Mouse (Mus musculus): ENCODE results near the gene Lrrc10b. TPM values are rescaled to one million over a fixed set of nuclear protein-coding genes. Genes with fewer than 3 reads are reported as not detected.

Gene Lrrc10b
- polyA plus RNA-seq, 1 experiment from 2014 or later: not detected

Other genes with a start within 250 kb of the Lrrc10b start
- 23.8 and 24.1 TPM in 2 replicates for gene Myrf, start 216.7 kb downstream of the Lrrc10b start, polyA plus RNA-seq (2014; fragmentation: Nextera tagmentation; extraction: Ambion mirVana)
- gene Dagla, start 152.6 kb downstream of the Lrrc10b start, polyA plus RNA-seq (2014; fragmentation: Nextera tagmentation; extraction: Ambion mirVana): 0.77 and 0.82 TPM in 2 replicates
- gene Syt7, start 68.4 kb downstream of the Lrrc10b start, polyA plus RNA-seq (2014; fragmentation: Nextera tagmentation; extraction: Ambion mirVana): 1.2 and 1.4 TPM in 2 replicates
- gene Ppp1r32, start 25.5 kb upstream of the Lrrc10b start, polyA plus RNA-seq (2014; fragmentation: Nextera tagmentation; extraction: Ambion mirVana): 0.12 TPM in 1 of 2 replicates, not detected in the other
- gene Cpsf7, start 67.8 kb upstream of the Lrrc10b start, polyA plus RNA-seq (2014; fragmentation: Nextera tagmentation; extraction: Ambion mirVana): 42.6 and 44.8 TPM in 2 replicates
- 60.4 and 63.0 TPM in 2 replicates for gene Sdhaf2, start 68.7 kb upstream of the Lrrc10b start, polyA plus RNA-seq (2014; fragmentation: Nextera tagmentation; extraction: Ambion mirVana)
- gene Tmem216, start 98.8 kb upstream of the Lrrc10b start, polyA plus RNA-seq (2014; fragmentation: Nextera tagmentation; extraction: Ambion mirVana): 33.7 and 35.9 TPM in 2 replicates
- 14.9 and 18.5 TPM in 2 replicates for gene Cyb561a3, start 119.7 kb upstream of the Lrrc10b start, polyA plus RNA-seq (2014; fragmentation: Nextera tagmentation; extraction: Ambion mirVana)
- gene Tmem138, start 119.9 kb upstream of the Lrrc10b start, polyA plus RNA-seq (2014; fragmentation: Nextera tagmentation; extraction: Ambion mirVana): 32.6 and 33.3 TPM in 2 replicates
- gene Ddb1, start 147.9 kb upstream of the Lrrc10b start, polyA plus RNA-seq (2014; fragmentation: Nextera tagmentation; extraction: Ambion mirVana): 311 and 347 TPM in 2 replicates
- 16.1 and 16.2 TPM in 2 replicates for gene Tkfc, start 148.2 kb upstream of the Lrrc10b start, polyA plus RNA-seq (2014; fragmentation: Nextera tagmentation; extraction: Ambion mirVana)
- 7.8 and 10.4 TPM in 2 replicates for gene Vwce, start 176.7 kb upstream of the Lrrc10b start, polyA plus RNA-seq (2014; fragmentation: Nextera tagmentation; extraction: Ambion mirVana)
- not detected in 2 replicates for gene Pga5, start 220.6 kb upstream of the Lrrc10b start, polyA plus RNA-seq (2014; fragmentation: Nextera tagmentation; extraction: Ambion mirVana)
- gene Vps37c, start 231.3 kb upstream of the Lrrc10b start, polyA plus RNA-seq (2014; fragmentation: Nextera tagmentation; extraction: Ambion mirVana): 23.2 TPM in 2 replicates